Mouse (Mus musculus): ENCODE measurements at regions not wholly inside any gene's neighbourhood (a gene's known extent, or its start where the extent isn't known, plus 50 kb on each side); places are given as distances from the start of the nearest gene placed in this dataset.

DNA sequence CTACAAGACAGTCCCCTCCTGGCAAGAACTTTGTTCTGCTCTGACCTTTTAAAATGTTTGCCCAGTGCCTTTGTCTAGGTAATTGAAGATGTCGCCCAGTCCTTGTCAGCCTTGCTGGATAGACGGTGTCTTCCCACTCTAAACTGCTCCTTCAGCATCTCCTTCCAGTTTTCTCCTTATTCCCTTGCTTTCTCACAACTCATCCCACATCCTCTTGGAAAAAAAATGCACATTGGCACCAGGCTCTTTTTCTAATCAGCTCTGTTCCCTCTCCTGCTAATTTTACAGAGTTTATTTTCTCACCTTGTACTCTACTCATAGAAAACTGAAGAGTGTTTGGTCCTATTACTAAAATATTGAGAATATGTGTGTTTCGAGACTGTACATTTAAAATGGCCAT lies 466.3 kb downstream of the Lmo4 start:
- H3K9me3 ChIP-seq (replicated peaks): no peaks in the 10 kb centered on the region
- WGBS: 56% methylated on average over 3 of the region's 3 CpGs
- H3K36me3 ChIP-seq: no peaks in the 10 kb centered on the region

GRCm38 (mm10) chr3:143737844-143738243 lies 467.2 kb downstream of the Lmo4 start:
- H3K4me2 ChIP-seq (replicated peaks): no peak overlapping the region
- H3K27ac ChIP-seq: no peak overlapping the region
- no peaks in the 10 kb centered on the region for H3K9me3 ChIP-seq (replicated peaks)
- H3K36me3 ChIP-seq: no peaks in the 10 kb centered on the region
- no peaks in the 10 kb centered on the region for H3K4me1 ChIP-seq
- ATAC-seq (ENCODE audit: low FRiP score): no peak
- no peak overlapping the region for H3K9ac ChIP-seq
- no peak overlapping the region for H3K4me3 ChIP-seq
- no peaks in the 10 kb centered on the region for H3K27me3 ChIP-seq
- 83% methylated on average over 6 of the region's 6 CpGs for WGBS

More for the DNA sequence above, 466.3 kb downstream of the Lmo4 start:
- Histone ChIP-seq H3K4me1 (no peaks in the 10 kb centered on the region), H3K4me3 (no peak overlapping the region), H3K27me3 (no peaks in the 10 kb centered on the region), H3K9ac (no peak overlapping the region), H3K27ac (no peak overlapping the region), H3K4me2 (replicated peaks) (no peak overlapping the region)
- ATAC-seq (ENCODE audit: low FRiP score): no peak

GRCm38 (mm10) chr3:143736651-143737398 lies 468.2 kb downstream of the Lmo4 start:
- 84% methylated on average over 6 of the region's 6 CpGs for WGBS

GRCm38 (mm10) chr3:143734791-143735190 lies 470.2 kb downstream of the Lmo4 start:
- no peaks in the 10 kb centered on the region for H3K9me3 ChIP-seq (replicated peaks)
- H3K27ac ChIP-seq: no peak overlapping the region
- ATAC-seq (ENCODE audit: low FRiP score): no peak
- 80% methylated on average over 2 of the region's 2 CpGs for WGBS
- no peak overlapping the region for H3K4me2 ChIP-seq (replicated peaks)
- no peaks in the 10 kb centered on the region for H3K27me3 ChIP-seq
- no peaks in the 10 kb centered on the region for H3K4me1 ChIP-seq
- no peak overlapping the region for H3K4me3 ChIP-seq
- no peak overlapping the region for H3K9ac ChIP-seq
- no peaks in the 10 kb centered on the region for H3K36me3 ChIP-seq

More at GRCm38 (mm10) chr3:143736651-143737398, 468.2 kb downstream of the Lmo4 start:
- no peak overlapping the region for H3K27ac ChIP-seq
- H3K27me3 ChIP-seq: no peaks in the 10 kb centered on the region
- H3K9ac ChIP-seq: no peak overlapping the region
- H3K9me3 ChIP-seq (replicated peaks): no peaks in the 10 kb centered on the region
- no peaks in the 10 kb centered on the region for H3K36me3 ChIP-seq
- no peaks in the 10 kb centered on the region for H3K4me1 ChIP-seq
- H3K4me3 ChIP-seq: no peak overlapping the region
- ATAC-seq (ENCODE audit: low FRiP score): no peak
- no peak overlapping the region for H3K4me2 ChIP-seq (replicated peaks)

DNA sequence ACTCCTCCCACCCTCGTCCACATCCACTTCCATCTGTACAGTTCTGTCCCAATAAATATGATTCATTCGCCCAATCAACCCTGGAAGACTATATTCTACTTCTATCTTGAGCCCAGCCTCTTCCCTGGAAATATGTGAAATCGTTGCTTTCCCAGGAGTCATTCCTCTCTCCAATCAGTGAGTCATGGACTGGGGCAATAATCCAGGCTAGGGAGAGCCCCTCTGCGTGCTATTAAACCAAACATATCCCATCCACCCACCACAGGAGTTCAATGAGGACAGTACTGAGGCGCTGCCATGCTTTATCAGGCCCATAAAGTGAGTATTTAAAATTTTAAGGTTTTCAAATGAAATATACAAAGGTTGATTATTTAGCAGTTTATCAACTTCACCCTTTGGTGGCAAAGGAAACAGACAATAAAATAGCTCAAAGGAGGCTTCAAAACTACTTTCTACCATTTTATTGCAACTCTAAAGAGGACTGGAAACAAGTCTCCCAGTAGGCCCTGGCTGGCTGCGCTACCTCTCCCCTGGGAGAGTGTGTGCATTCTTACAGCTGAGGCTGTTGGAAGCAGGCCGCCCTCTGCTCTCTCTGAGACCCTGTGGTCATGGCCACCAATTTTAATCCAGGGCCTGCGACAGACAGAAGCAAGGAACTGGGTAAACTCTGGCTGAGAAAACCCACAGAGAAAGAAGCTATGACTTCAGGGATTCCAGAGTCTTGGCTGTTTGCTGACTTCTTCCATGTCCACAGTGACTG lies 471.9 kb downstream of the Lmo4 start:
- no peak overlapping the region for H3K4me2 ChIP-seq (replicated peaks)
- H3K9me3 ChIP-seq (replicated peaks): no peaks in the 10 kb centered on the region
- H3K27me3 ChIP-seq: no peaks in the 10 kb centered on the region
- no peak overlapping the region for H3K27ac ChIP-seq
- ATAC-seq (ENCODE audit: low FRiP score): no peak
- H3K36me3 ChIP-seq: no peaks in the 10 kb centered on the region
- H3K9ac ChIP-seq: no peak overlapping the region
- H3K4me1 ChIP-seq: no peaks in the 10 kb centered on the region
- 85% methylated on average over 8 of the region's 8 CpGs for WGBS
- no peak overlapping the region for H3K4me3 ChIP-seq

DNA sequence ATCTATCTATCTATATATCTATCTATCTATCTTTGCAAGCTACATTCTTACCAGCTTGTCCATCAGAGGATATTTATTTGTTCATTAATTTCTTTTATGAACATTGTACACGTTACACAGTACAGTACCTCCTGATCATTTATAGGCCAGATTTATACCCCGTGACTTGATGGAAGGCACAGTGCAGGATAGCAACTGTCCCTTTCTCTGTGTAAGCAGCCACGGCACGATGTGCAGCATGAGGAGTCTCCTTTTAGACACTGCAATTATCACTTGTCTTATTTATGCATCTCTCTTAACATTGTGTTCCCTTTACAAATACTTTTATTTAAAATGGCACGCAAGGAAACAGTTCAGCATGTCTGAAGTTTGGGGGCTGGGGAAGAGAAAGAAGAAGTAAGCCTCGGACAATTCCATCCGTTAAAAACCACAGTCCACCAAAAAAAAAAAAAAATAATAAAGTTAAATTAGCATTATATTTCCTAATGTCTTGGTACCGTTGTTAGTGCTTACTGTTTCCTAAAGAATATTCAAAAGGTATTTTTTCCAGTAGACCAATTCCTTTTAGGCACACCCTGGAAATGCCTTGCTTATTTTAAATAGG lies 475.4 kb downstream of the Lmo4 start:
- H3K9me3 ChIP-seq (replicated peaks): no peaks in the 10 kb centered on the region
- no peaks in the 10 kb centered on the region for H3K4me1 ChIP-seq
- no peaks in the 10 kb centered on the region for H3K36me3 ChIP-seq
- no peak for ATAC-seq (ENCODE audit: low FRiP score)
- WGBS: 74% methylated on average over 8 of the region's 8 CpGs
- no peak overlapping the region for H3K4me3 ChIP-seq
- H3K27me3 ChIP-seq: no peaks in the 10 kb centered on the region
- H3K9ac ChIP-seq: no peak overlapping the region
- no peak overlapping the region for H3K4me2 ChIP-seq (replicated peaks)
- H3K27ac ChIP-seq: no peak overlapping the region

DNA sequence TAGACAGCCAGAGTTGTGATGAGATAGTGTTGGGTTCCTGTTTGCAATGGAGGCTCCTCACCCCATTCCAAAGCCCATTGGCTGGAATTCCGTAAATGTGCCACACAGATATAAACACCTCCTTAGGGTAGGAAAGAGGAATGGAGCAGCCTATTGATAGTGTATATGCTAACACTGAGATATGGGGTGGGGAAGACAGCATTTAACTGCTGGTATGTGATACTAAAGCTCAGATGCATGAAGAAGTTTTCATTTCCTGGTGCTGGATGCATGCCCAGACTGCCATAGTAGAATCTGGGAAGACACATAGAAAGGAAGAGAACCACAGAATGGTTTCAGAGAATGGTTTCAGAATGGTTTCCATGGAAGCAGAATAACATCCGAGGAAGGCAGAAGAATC lies 482.4 kb downstream of the Lmo4 start:
- no peak for ATAC-seq (ENCODE audit: low FRiP score)
- H3K27me3 ChIP-seq: no peaks in the 10 kb centered on the region
- H3K4me3 ChIP-seq: no peak overlapping the region

GRCm38 (mm10) chr3:143722082-143722481 lies 482.9 kb downstream of the Lmo4 start:
- WGBS: 86% methylated on average over 3 of the region's 3 CpGs
- Histone ChIP-seq H3K36me3 (no peaks in the 10 kb centered on the region), H3K27ac (no peak overlapping the region), H3K4me2 (replicated peaks) (no peak overlapping the region), H3K4me1 (no peaks in the 10 kb centered on the region), H3K4me3 (no peak overlapping the region), H3K9ac (no peak overlapping the region), H3K27me3 (no peaks in the 10 kb centered on the region), H3K9me3 (replicated peaks) (no peaks in the 10 kb centered on the region)
- no peak for ATAC-seq (ENCODE audit: low FRiP score)

More for the DNA sequence above, 482.4 kb downstream of the Lmo4 start:
- Histone ChIP-seq H3K27ac (no peak overlapping the region), H3K9ac (no peak overlapping the region), H3K9me3 (replicated peaks) (no peaks in the 10 kb centered on the region), H3K36me3 (no peaks in the 10 kb centered on the region), H3K4me1 (no peaks in the 10 kb centered on the region), H3K4me2 (replicated peaks) (no peak overlapping the region)
- 77% methylated on average over 2 of the region's 2 CpGs for WGBS

GRCm38 (mm10) chr3:143713183-143713582 lies 491.8 kb downstream of the Lmo4 start:
- 89% methylated on average over 2 of the region's 2 CpGs for WGBS
- no peak overlapping the region for H3K27ac ChIP-seq
- no peak overlapping the region for H3K4me2 ChIP-seq (replicated peaks)
- H3K9ac ChIP-seq: no peak overlapping the region
- no peaks in the 10 kb centered on the region for H3K4me1 ChIP-seq
- no peak for ATAC-seq (ENCODE audit: low FRiP score)
- no peaks in the 10 kb centered on the region for H3K36me3 ChIP-seq
- no peaks in the 10 kb centered on the region for H3K9me3 ChIP-seq (replicated peaks)
- no peaks in the 10 kb centered on the region for H3K27me3 ChIP-seq
- H3K4me3 ChIP-seq: no peak overlapping the region

DNA sequence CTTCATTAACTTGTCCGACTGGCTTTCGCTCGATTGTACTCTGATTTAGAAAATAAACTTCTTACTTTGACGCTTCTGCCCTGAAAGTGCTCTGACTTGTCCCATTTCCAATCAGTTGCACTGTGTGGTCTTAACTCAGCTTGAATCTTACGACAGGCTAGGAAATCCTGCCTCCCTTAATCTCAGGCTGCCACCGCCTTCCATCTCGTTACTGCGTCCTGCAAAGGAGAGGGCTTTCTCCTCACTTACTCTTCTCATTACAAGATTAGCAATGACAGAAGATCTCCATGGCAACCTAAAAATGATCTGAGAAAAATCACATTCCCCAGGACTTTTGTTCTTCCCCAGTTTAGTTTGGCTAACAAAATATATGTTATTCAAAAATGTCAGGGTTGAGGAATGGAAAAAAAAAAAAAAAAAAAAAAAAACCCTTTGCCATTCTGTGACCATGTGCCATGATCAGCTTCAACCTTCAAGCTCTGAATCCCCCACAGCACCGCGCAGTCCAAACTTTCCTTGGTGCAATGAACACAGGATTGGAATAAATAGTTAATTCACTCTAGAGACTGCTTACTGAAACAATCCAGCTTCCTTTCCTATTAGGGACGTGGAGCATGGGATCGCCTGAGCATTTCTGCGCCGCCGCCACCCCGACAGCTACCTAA lies 494.1 kb downstream of the Lmo4 start:
- ATAC-seq (ENCODE audit: low FRiP score): no peak
- WGBS: 68% methylated on average over 16 of the region's 16 CpGs

DNA sequence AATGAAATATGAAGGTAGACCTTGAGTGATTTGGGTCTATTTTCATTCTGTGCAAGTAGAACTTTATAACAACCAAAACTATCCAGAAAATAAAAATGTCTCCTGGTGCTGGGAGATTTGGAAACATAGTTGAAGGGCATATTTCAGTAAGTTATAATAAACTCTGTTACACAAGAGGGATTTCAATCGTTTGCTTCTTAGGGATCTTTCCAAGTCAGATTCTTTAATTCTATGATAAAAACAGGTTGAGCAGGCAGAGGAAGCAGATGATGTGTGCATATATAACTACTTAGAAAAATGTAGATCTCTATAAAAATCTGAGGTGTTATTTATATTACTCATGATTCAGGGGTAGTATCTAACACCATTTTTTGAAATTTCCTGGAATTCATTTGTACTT lies 498.3 kb downstream of the Lmo4 start:
- Histone ChIP-seq H3K9ac (no peak overlapping the region), H3K27ac (no peak overlapping the region), H3K36me3 (no peaks in the 10 kb centered on the region), H3K27me3 (no peaks in the 10 kb centered on the region), H3K4me1 (no peaks in the 10 kb centered on the region), H3K4me3 (no peak overlapping the region), H3K9me3 (replicated peaks) (no peaks in the 10 kb centered on the region), H3K4me2 (replicated peaks) (no peak overlapping the region)
- ATAC-seq (ENCODE audit: low FRiP score): no peak
- WGBS: 92% methylated on average over 1 of the region's 1 CpGs

More for the DNA sequence above, 494.1 kb downstream of the Lmo4 start:
- Histone ChIP-seq H3K9ac (no peak overlapping the region), H3K36me3 (no peaks in the 10 kb centered on the region), H3K27ac (no peak overlapping the region), H3K4me2 (replicated peaks) (no peak overlapping the region), H3K4me3 (no peak overlapping the region), H3K27me3 (no peaks in the 10 kb centered on the region), H3K4me1 (no peaks in the 10 kb centered on the region), H3K9me3 (replicated peaks) (no peaks in the 10 kb centered on the region)

GRCm38 (mm10) chr3:143694817-143695216 lies 510.2 kb downstream of the Lmo4 start:
- H3K9ac ChIP-seq: no peak overlapping the region
- ATAC-seq (ENCODE audit: low FRiP score): no peak
- no peak overlapping the region for H3K4me3 ChIP-seq
- no peaks in the 10 kb centered on the region for H3K36me3 ChIP-seq
- 84% methylated on average over 3 of the region's 3 CpGs for WGBS
- no peaks in the 10 kb centered on the region for H3K27me3 ChIP-seq
- H3K4me2 ChIP-seq (replicated peaks): no peak overlapping the region
- no peak overlapping the region for H3K27ac ChIP-seq
- H3K4me1 ChIP-seq: no peaks in the 10 kb centered on the region
- H3K9me3 ChIP-seq (replicated peaks): no peaks in the 10 kb centered on the region

All from hindbrain, embryonic 12.5 days (tissue).